Mouse (Mus musculus) C2C12 (cell line): Measurements from ENCODE around the gene Ak1.

Source experiments
- CEBPB ChIP-seq: IDR thresholded peaks from one replicate; pipeline ENCODE4 v1.6.1; 2011; ENCODE audit warnings: low read depth, mild to moderate bottlenecking, control low read depth, moderate library complexity
- CTCF ChIP-seq: IDR thresholded peaks from one replicate; pipeline ENCODE4 v1.5.1; 2011; ENCODE audit not compliant: control insufficient read depth, insufficient read depth, insufficient read length
- FOSL1 ChIP-seq: IDR thresholded peaks from one replicate; pipeline ENCODE4 v1.8.0; 2011; ENCODE audit warnings: mild to moderate bottlenecking, low read length; ENCODE audit not compliant: poor library complexity, insufficient read depth, severe bottlenecking
- MAX ChIP-seq: IDR thresholded peaks from one replicate; pipeline ENCODE4 v1.6.1; 2011; ENCODE audit warnings: mild to moderate bottlenecking, control low read depth
- MYOD1 ChIP-seq: IDR thresholded peaks from one replicate; pipeline ENCODE4 v1.6.1; 2011; ENCODE audit warnings: low read depth; ENCODE audit not compliant: control insufficient read depth, insufficient read length
- MYOG ChIP-seq: IDR thresholded peaks from one replicate; pipeline ENCODE4 v1.6.1; 2011; ENCODE audit not compliant: control insufficient read depth, insufficient read length; ENCODE audit errors: extremely low read depth
- USF1 ChIP-seq: IDR thresholded peaks from one replicate; pipeline ENCODE4 v1.6.1; 2011; ENCODE audit warnings: low read depth, mild to moderate bottlenecking, control low read depth, moderate library complexity

GRCm38 (mm10) chr2:32637778-32638281, 16.3 kb downstream of the Ak1 start:
- TF ChIP-seq CTCF (no peak), USF1 (no peak), CEBPB (no peak), FOSL1 (no peak), MAX (no peak), MYOD1 (no peak), MYOG (no peak)
